Mouse (Mus musculus) monocyte, adult 5-6 weeks (primary cell): ENCODE results near the gene Srf. TPM values are rescaled to one million over a fixed set of nuclear protein-coding genes. Genes with fewer than 3 reads are reported as not detected.

ENCODE experiments used
- ATAC-seq: fragments of 153-309, 156-312 bp; replicated peaks from 2 replicates; pipeline ENCODE4 v1.8.0; 2017; ENCODE audit warnings: mild to moderate bottlenecking; ENCODE audit not compliant: low TSS enrichment, insufficient number of reproducible peaks, severe bottlenecking, poor library complexity, low FRiP score
- total RNA-seq: library from RNA; stranded (forward); fragments of 200-1000, 200-491, 200-594 nt; gene quantifications from 3 replicates; pipeline ENCODE4 v1.2.3, GENCODE M21; 2017

The Srf gene
- 24.8 to 46.0 TPM (median 36.6 TPM) in 3 replicates for total RNA-seq

DNA sequence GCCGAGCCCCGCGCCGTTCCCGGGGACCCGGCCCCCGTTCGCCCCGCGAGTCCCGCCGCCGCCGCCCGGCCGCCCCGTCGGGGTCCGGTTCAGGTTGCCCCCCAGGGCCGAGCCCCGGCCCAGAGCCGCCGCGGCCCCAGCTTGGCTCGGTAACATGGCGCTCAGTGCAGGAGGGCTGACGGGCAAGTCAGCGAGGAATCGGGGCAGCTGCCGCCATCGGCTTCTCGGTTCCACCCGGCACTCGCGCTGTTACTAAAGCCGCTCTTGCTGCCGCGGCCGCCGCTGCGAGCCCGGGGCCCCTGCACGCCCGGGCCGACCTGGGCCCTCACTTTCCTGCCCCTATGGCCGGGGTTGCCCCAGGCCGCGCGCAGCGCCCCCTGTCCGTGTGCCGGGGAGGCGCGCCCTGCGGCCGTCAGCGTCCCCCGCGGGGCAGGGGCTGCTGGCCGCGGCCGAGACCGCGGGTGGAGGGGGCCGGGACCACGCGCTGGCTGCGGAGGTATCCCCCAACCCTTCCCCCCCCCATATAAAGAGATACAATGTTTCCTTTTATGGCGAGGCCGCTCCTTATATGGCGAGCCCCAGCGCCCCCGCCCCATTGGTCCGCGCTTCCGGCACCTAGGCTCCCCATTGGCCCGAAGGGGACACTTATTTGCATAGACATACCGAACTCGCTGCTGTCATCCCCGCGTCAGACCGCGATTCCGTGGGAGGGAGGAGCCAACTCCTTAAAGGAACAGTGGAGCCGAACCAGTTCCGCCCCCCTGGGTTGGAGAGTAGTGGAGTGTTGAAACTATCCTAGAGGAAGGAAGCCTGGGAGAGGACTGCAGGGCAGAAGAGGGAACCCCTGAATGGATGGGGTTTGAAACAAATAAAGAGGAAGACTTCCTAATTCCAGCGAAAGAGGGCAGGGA lies at the start of gene Srf:
Gene Srf (minus strand): TSS at position 503 of the 911 bp plus-strand sequence.
- peak; percentile 96 for ATAC-seq

DNA sequence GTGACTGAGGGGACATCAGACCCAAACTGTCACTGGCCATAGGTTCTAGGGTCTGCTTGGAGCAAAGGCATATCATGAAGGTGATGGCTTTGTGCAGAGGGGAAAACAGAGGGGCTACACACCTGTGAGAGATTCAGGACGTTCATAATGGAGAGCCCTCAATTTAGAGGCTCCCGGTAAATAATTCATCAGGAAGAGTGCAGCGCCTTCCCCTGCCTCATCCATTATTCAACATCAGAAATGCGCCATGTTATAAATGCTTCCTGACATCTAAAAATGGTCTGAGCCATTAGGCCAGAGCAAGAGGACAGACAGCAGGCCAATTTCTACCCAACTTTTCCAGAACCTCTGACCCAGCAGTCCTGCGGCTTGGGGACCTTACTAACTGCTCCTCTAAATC lies 49.2 kb upstream of the Srf start:
- ATAC-seq: no peak

DNA sequence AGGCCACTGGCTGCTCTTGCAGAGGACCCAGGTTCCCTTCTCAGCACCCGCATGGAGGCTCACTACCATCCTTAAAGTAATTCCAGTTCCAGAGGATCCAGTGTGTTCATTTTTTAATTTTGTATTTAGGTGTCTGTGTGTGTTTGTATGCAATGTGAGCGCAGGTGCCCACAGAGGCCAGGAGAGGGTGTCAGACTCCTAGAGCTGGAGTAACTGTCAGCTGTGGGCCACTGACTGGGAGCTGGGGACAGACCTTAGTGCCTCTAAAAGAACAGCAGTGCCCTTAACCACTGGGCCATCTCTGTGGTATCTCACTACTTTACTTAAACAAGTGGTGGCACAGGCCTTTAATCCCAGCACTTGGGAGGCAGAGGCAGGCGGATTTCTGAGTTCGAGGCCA lies 47.3 kb upstream of the Srf start:
- no peak for ATAC-seq

DNA sequence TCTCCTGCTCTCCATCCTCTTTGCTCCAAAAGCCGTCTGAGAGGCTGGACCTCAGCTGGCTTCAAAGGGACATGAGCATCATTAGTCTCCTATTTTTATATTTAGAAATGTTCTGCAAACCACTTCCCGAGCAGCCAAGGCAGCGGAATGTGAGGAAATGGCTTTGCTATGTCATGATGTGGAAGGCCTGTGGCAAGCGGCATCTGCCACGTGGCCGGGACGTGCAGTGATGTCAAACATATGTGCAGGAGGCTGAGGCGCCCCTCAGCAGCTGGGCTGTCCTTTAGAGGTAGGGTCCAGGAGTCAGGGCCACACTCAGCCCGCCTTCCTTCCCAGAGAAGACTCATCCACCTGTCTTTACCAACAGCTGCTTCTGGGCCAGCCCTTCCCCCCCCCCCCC lies 46.2 kb upstream of the Srf start:
- ATAC-seq: peak; percentile 47; the same call in 1 of the 2 replicates

DNA sequence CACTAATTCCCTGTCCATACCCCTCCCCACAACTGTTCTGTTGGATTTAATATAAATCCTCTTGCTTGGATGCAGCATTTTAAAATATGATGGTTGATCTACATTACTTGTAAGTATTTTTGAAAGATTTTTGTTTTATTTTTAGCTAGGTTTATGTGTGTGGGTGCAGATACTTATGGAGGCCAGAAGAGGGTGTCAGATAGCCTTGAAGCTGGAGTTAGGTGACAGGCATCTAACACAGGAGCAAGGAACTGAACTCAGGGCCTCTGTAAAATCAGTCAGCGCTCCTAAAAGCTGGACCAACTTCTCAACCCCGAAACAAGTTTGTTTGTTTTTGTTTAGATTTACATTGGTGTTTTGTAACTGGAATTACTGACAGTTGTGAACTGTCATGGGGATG lies 44.6 kb upstream of the Srf start:
- ATAC-seq: no peak

DNA sequence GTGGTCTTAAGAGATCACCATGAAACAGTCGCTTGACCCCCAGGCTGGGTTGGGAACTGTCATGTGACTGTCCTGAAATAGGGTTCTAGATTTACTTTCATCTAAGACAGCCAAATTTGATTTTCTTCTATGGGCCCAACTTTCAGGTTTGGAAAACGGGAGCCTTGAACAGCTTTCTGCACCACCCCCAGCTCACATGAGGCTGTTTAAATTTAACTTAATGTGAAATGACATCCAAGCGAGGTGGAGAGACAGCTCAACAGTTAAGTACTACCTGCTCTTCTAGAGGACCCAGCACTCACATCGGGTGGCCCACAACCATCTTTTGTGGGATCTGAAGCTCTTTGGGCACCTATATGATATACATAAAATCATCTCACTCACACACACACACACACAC lies 43.0 kb upstream of the Srf start:
- no peak for ATAC-seq

DNA sequence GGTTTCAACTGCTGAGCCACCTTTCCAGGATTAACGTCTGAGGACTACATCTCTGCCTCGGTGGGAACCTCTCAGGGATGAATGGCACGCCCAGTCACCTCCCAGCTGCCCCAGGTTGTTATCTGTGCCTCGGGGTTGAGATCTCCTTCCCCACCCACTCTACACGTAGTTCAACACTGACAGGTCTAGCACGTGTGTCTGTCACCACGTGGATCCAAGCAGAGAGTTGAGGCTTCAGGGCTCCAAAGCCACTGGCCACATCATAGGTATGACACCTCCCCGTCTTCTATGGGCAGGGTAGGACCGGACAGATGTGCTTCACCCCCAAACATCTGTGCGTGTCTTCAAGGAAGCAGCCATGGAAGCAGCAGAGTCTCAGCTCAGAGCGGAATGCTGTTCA lies 42.0 kb upstream of the Srf start:
- ATAC-seq: no peak

DNA sequence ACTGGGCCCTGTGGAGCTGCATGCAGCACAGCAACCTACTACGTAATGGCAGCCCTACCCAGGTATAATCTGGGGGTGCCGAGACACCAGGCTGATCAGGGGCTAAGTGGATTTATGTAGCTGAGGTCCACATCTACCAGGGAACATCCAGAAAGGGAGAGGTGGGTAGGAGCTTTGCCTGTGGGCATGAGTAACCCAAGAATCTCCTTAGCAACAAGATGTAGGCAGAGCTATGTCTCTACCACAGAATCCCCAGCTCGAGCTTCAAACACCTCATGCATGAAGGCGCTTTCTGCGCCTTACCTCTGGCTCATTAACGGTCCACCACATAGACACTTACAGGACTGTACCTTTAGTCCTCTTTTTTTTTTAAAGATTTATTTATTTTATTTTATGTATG lies 39.4 kb upstream of the Srf start:
- no peak for ATAC-seq

DNA sequence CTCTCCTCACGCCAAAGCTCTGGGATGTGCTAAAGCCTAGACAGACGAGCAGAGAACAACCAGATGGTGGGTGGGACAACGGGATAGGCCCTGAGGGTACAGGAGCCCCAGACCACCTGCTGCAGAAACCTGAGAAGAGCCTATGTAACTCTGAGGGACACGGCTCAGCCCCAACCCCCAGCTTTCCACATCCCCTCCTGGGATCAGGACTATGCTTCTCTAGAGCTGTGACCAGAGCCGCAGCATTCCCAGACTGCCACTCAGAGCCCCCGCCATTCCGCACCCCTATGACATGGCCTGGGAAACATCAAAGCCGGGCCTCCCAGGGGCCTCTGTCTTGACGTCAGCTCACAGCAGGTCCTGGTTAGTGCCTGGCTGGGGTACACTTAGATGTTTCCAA lies 38.6 kb upstream of the Srf start:
- ATAC-seq: no peak

DNA sequence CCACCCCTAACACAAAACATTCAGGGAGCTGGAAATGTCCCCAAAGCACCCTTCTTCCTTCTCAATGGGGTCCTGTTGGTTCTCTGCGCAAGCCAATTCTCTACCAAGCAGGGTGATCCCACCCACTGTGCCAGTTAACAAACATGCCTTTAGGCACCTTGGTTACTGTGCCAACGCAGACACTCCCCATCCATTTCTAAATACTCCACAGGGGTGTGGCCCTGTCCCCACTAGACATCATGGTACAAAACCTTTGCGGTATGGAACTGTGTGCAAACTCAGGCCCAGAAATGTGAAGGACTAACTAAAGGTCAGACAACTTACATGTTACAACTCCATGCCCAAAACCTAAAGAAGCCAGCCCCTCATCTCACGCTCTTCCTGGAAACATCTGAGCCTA lies 37.1 kb upstream of the Srf start:
- ATAC-seq: no peak

DNA sequence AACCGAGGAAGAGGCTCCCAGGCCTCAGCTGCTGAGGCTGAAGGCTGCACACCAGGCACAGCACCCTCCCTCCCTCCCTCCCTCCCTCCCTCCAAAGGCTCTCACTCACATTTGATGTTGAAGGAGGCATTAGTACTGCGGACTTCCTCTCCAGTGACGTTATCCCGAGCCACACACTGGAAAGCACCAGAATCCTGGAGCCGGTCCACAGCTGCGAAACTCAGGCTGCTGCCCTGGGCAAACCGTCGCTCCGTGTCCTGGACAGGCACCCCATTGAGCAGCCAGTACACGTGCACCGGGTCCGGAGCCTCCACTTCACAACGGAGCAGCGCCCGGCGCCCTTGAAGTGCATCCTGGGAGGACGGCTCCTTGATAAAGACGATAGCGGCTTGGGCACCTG lies 35.4 kb upstream of the Srf start:
- ATAC-seq: no peak

DNA sequence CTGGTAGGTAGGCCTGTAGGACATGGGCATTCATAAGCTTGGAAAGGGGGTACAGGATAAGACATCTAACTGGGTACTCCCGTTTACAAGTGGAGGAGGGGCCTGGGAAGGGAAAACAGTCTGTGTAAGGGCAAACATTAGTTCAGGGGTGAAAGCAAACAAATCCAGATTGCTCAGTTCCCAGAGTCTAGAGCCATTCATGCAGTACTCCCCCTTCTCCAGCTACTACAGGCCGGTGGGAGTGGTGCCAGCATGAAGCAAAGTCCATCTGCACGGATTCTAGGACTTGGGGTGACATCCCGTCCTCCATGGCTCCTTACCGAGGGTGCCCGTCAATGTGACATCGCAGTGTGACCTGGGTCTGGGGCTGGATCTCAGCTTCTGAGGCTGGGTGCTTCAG lies 34.5 kb upstream of the Srf start:
- no peak for ATAC-seq

DNA sequence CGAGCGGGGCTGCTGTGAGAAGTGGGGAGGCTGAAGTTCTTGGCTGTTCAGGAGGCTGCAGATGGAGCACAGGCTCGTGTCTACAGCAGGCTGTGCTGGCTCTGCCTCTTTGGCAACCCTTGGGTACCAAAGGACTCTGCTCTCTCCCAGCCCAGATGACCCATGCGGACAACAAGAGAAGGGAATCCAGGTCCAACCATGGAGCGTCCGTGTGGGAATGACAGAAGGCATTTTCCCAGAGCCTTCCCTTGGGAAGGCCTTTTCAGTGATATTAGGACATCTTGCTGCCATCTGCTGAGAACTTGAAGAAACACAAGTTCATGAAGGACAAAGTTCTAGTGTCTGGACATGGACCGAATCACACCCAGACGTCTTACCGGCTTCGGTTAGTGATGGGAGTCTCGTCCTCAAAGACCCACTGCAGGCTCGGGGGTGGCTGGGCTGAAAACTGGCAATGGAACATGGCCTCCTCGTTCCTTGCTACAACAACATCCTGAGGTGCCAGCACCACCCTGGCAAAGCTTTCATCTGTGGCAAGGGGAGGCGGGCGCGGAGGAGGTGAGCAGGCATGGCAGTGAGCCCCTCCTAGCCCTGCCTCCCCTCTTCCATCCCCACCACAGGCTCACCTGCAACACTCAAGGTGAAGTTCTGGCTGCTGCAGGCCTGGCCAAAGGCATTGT lies 33.8 kb upstream of the Srf start:
- ATAC-seq: no peak

DNA sequence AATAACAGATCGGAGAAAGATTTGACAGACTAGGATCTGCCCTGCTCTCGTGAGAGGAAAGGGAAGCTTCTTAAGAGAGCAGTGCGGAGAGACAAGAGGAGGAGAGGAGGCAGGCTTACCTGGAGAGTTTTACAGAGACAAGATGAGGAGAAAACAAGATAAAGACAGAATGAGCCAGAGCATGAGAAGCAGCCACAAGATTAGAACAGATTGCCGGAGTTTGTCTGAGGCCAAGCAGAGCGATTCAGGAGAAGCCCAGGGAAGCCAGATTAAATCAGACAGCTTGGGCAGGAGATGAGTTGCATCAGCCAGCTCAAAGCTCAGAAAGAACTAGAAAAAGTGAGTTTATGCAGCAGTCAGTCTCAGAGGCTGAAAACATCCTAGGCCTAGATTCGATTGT lies 32.9 kb upstream of the Srf start:
- no peak for ATAC-seq

DNA sequence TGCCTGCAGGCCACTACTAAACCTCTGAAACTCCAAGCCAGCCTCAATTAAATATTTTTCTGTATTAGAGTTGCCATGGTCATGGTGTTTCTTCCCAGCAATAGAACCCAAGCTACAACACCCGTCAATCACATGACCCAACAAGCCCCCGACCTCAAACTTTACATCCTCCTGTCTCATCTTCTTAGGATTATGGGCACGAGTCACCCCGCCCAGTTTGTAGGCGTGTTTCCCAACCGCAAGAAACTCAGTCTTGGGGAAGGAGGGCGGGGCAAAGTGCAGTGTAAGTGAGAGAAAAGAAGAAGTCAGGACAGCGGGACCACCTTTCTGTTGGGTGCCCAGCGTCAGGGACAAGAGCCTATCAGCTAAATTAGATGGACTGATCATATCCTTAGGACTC lies 32.2 kb upstream of the Srf start:
- ATAC-seq: peak; percentile 62

DNA sequence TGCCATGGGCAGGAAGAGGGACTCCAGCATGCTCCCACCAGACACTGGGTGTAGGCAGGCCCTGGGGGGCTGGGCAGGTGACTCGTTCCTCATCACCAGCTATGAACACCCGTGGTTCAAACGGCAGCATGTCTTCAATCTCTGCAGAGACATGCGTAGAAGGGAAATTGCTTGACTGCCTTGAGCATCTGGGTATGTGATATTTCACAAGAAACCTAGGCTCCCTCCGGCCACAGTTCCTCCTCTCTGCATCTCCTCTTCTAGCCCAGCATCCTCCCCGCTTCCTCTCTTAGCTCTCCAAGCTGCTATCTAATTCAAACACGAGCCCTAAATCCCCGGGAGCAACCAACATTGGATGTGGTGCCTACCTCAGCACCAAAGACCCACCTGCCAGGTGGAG lies 30.4 kb upstream of the Srf start:
- ATAC-seq: no peak

DNA sequence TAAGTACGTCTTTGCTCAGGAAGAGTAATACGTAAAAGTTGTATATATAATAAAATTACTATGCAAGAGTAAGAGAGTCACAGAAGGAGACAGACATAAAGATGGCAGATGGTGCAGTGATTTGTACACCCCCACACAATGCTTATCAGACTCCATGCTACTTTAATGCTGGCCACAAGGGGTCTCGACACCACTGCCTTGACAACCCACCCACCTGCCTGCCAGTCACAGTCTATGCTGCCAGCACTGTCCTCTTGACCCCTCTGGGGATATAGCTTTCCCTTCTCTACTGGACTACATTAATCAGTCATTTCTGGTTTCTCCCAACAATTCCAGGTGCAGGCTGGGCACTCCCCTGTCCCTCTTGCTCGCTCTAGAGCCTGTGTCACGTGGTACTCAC lies 22.7 kb upstream of the Srf start:
- ATAC-seq: no peak

DNA sequence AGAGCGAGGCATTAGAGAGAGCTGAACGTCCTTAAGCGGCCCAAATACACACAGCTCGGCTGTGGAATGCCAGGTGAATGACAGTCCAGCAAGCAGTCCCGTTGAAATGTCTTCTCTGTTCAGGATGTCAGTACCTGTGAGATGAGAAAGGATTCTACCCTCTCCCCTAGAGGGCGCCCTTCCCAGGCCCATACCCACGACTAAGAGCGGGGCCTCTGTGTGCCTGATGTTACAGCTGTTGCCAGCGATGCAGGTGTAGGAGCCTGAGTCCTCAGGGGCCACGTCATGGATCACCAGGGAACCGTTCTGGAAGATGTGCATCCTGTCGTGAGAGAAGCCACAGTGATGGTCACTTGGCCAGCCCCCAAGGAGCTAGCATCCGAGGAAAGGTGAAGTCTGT lies 20.1 kb upstream of the Srf start:
- peak; percentile 44; the same call in 1 of the 2 replicates for ATAC-seq

DNA sequence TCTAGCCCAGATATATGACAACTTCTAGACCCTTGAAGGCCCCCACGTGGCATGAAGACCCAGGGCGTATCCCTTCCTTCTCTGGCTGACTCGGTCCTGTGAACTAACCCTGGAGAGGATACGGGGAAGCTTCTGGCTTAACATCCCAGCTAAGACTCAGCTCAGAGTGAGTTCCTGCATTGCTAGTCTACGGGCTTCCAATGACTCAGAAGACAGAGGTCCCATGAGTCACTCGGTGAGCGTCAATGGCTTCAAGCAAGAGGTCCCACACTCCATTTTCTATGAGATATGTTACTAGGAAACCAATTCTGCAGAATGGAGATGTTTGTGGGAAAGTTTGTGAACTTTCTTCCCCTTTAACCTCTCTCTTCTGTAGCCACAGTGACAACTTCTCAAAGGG lies 18.6 kb upstream of the Srf start:
- no peak for ATAC-seq

DNA sequence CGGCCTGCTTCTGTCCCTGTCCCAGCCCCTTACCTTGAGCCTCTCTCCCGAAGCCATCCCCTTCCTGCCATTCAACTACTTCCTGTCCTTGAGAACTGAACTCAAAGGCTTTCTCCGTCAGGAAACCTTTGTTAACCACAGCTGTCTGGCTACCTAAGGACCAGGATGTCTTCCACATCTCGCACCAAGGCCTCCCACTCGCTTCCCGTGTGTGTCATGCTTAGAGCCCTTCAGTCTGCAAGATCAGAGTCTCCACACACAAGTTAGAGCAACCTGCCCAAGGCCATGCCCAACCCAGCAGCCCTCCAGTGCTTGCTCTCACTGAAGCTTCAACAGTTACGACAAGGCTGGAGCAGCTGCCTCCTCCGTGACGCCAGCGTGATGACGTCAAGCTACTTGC lies 15.0 kb upstream of the Srf start:
- ATAC-seq: no peak
